Mouse (Mus musculus): ENCODE measurements at regions not wholly inside any gene's neighbourhood (a gene's known extent, or its start where the extent isn't known, plus 50 kb on each side); places are given as distances from the start of the nearest gene placed in this dataset.

GRCm38 (mm10) chr12:35679903-35680302 lies 145.1 kb upstream of the Ahr start:
- no peak overlapping the region for H3K4me3 ChIP-seq (ENCODE audit: low read depth, low read length)
- no peaks in the 10 kb centered on the region for H3K27me3 ChIP-seq (replicated peaks; ENCODE audit: control insufficient read depth, insufficient read depth, low read length)
- WGBS, result 70% methylated on average over 4 of the region's 4 CpGs
- H3K4me1 ChIP-seq (replicated peaks; ENCODE audit: control insufficient read depth, insufficient read depth, low read length), result no peaks in the 10 kb centered on the region
- no peak overlapping the region for H3K4me2 ChIP-seq (replicated peaks; ENCODE audit: low read depth)
- H3K9me3 ChIP-seq (ENCODE audit: control insufficient read depth), result no peaks in the 10 kb centered on the region
- H3K36me3 ChIP-seq (ENCODE audit: control insufficient read depth, insufficient read depth), result no peaks in the 10 kb centered on the region
- no peak for ATAC-seq
- no peak overlapping the region for H3K9ac ChIP-seq (ENCODE audit: low read depth, low read length)
- no peak for TF ChIP-seq CTCF (IDR thresholded peaks at IDR 0.05; ENCODE audit: low read depth)
- no peak overlapping the region for H3K27ac ChIP-seq (ENCODE audit: low read depth, low read length)

GRCm38 (mm10) chr12:35679025-35679424 lies 144.2 kb upstream of the Ahr start:
- Histone ChIP-seq H3K36me3 (ENCODE audit: control insufficient read depth, insufficient read depth) (no peaks in the 10 kb centered on the region), H3K9me3 (ENCODE audit: control insufficient read depth) (no peaks in the 10 kb centered on the region), H3K27me3 (replicated peaks; ENCODE audit: control insufficient read depth, insufficient read depth, low read length) (no peaks in the 10 kb centered on the region), H3K27ac (ENCODE audit: low read depth, low read length) (no peak overlapping the region), H3K4me3 (ENCODE audit: low read depth, low read length) (no peak overlapping the region), H3K4me2 (replicated peaks; ENCODE audit: low read depth) (no peak overlapping the region), H3K9ac (ENCODE audit: low read depth, low read length) (no peak overlapping the region), H3K4me1 (replicated peaks; ENCODE audit: control insufficient read depth, insufficient read depth, low read length) (no peaks in the 10 kb centered on the region)
- ATAC-seq, result no peak
- 72% methylated on average over 2 of the region's 2 CpGs for WGBS
- no peak for TF ChIP-seq CTCF (IDR thresholded peaks at IDR 0.05; ENCODE audit: low read depth)

- no peaks in the 10 kb centered on the region for H3K4me1 ChIP-seq (replicated peaks; ENCODE audit: control insufficient read depth, insufficient read depth, low read length)
- no peak overlapping the region for H3K4me3 ChIP-seq (ENCODE audit: low read depth, low read length)
- no peak overlapping the region for H3K27ac ChIP-seq (ENCODE audit: low read depth, low read length)
- H3K9ac ChIP-seq (ENCODE audit: low read depth, low read length), result no peak overlapping the region
- H3K4me2 ChIP-seq (replicated peaks; ENCODE audit: low read depth), result no peak overlapping the region
- H3K9me3 ChIP-seq (ENCODE audit: control insufficient read depth), result no peaks in the 10 kb centered on the region
- no peaks in the 10 kb centered on the region for H3K36me3 ChIP-seq (ENCODE audit: control insufficient read depth, insufficient read depth)
- no peaks in the 10 kb centered on the region for H3K27me3 ChIP-seq (replicated peaks; ENCODE audit: control insufficient read depth, insufficient read depth, low read length)
- peak; percentile 56 for TF ChIP-seq CTCF (IDR thresholded peaks at IDR 0.05; ENCODE audit: low read depth)
- ATAC-seq, result no peak
- 49% methylated on average over 6 of the region's 6 CpGs for WGBS
Measured at GRCm38 (mm10) chr12:35674487-35674886, 139.6 kb upstream of the Ahr start.

- Histone ChIP-seq H3K4me1 (replicated peaks; ENCODE audit: control insufficient read depth, insufficient read depth, low read length) (no peaks in the 10 kb centered on the region), H3K36me3 (ENCODE audit: control insufficient read depth, insufficient read depth) (no peaks in the 10 kb centered on the region), H3K4me3 (ENCODE audit: low read depth, low read length) (no peak overlapping the region), H3K27me3 (replicated peaks; ENCODE audit: control insufficient read depth, insufficient read depth, low read length) (no peaks in the 10 kb centered on the region), H3K9ac (ENCODE audit: low read depth, low read length) (no peak overlapping the region), H3K27ac (ENCODE audit: low read depth, low read length) (no peak overlapping the region), H3K9me3 (ENCODE audit: control insufficient read depth) (no peaks in the 10 kb centered on the region), H3K4me2 (replicated peaks; ENCODE audit: low read depth) (no peak overlapping the region)
- ATAC-seq, result no peak
- WGBS, result 87% methylated on average over 4 of the region's 4 CpGs
- TF ChIP-seq CTCF (IDR thresholded peaks at IDR 0.05; ENCODE audit: low read depth), result no peak
Measured at GRCm38 (mm10) chr12:35670980-35671379, 136.1 kb upstream of the Ahr start.

- ATAC-seq, result no peak
- H3K4me2 ChIP-seq (replicated peaks; ENCODE audit: low read depth), result no peak overlapping the region
- WGBS, result 44% methylated on average over 1 of the region's 1 CpGs
Measured at GRCm38 (mm10) chr12:35668716-35669115, 133.9 kb upstream of the Ahr start.

GRCm38 (mm10) chr12:35667705-35668104 lies 132.9 kb upstream of the Ahr start:
- TF ChIP-seq CTCF (IDR thresholded peaks at IDR 0.05; ENCODE audit: low read depth), result no peak
- no peaks in the 10 kb centered on the region for H3K36me3 ChIP-seq (ENCODE audit: control insufficient read depth, insufficient read depth)
- H3K27me3 ChIP-seq (replicated peaks; ENCODE audit: control insufficient read depth, insufficient read depth, low read length), result no peaks in the 10 kb centered on the region
- H3K27ac ChIP-seq (ENCODE audit: low read depth, low read length), result no peak overlapping the region
- no peaks in the 10 kb centered on the region for H3K4me1 ChIP-seq (replicated peaks; ENCODE audit: control insufficient read depth, insufficient read depth, low read length)
- no peak for ATAC-seq
- H3K9me3 ChIP-seq (ENCODE audit: control insufficient read depth), result no peaks in the 10 kb centered on the region
- WGBS, result 47% methylated on average over 3 of the region's 3 CpGs
- no peak overlapping the region for H3K4me2 ChIP-seq (replicated peaks; ENCODE audit: low read depth)
- H3K4me3 ChIP-seq (ENCODE audit: low read depth, low read length), result no peak overlapping the region
- H3K9ac ChIP-seq (ENCODE audit: low read depth, low read length), result no peak overlapping the region

More at GRCm38 (mm10) chr12:35668716-35669115, 133.9 kb upstream of the Ahr start:
- no peaks in the 10 kb centered on the region for H3K4me1 ChIP-seq (replicated peaks; ENCODE audit: control insufficient read depth, insufficient read depth, low read length)
- H3K9me3 ChIP-seq (ENCODE audit: control insufficient read depth), result no peaks in the 10 kb centered on the region
- no peak overlapping the region for H3K4me3 ChIP-seq (ENCODE audit: low read depth, low read length)
- no peaks in the 10 kb centered on the region for H3K36me3 ChIP-seq (ENCODE audit: control insufficient read depth, insufficient read depth)
- H3K27me3 ChIP-seq (replicated peaks; ENCODE audit: control insufficient read depth, insufficient read depth, low read length), result no peaks in the 10 kb centered on the region
- no peak overlapping the region for H3K27ac ChIP-seq (ENCODE audit: low read depth, low read length)
- no peak for TF ChIP-seq CTCF (IDR thresholded peaks at IDR 0.05; ENCODE audit: low read depth)
- H3K9ac ChIP-seq (ENCODE audit: low read depth, low read length), result no peak overlapping the region

- no peaks in the 10 kb centered on the region for H3K36me3 ChIP-seq (ENCODE audit: control insufficient read depth, insufficient read depth)
Measured at GRCm38 (mm10) chr12:35667218-35667617, 132.4 kb upstream of the Ahr start.

More at GRCm38 (mm10) chr12:35667218-35667617, 132.4 kb upstream of the Ahr start:
- Histone ChIP-seq H3K4me1 (replicated peaks; ENCODE audit: control insufficient read depth, insufficient read depth, low read length) (no peaks in the 10 kb centered on the region), H3K27ac (ENCODE audit: low read depth, low read length) (no peak overlapping the region), H3K27me3 (replicated peaks; ENCODE audit: control insufficient read depth, insufficient read depth, low read length) (no peaks in the 10 kb centered on the region), H3K4me2 (replicated peaks; ENCODE audit: low read depth) (no peak overlapping the region), H3K4me3 (ENCODE audit: low read depth, low read length) (no peak overlapping the region), H3K9me3 (ENCODE audit: control insufficient read depth) (no peaks in the 10 kb centered on the region), H3K9ac (ENCODE audit: low read depth, low read length) (no peak overlapping the region)
- TF ChIP-seq CTCF (IDR thresholded peaks at IDR 0.05; ENCODE audit: low read depth), result no peak
- no peak for ATAC-seq

All from intestine, postnatal 0 days (tissue).